Mouse (Mus musculus): Measurements from ENCODE around the gene Nr1h5.

The Nr1h5 gene

GRCm38 (mm10) chr3:102964033-102964432, at the start of gene Nr1h5:
TSS of gene Nr1h5 (minus strand) at chr3:102964133.
- DNase-seq = no peak

GRCm38 (mm10) chr3:103001595-103001994, 37.7 kb upstream of the Nr1h5 start:
- DNase-seq = no peak

GRCm38 (mm10) chr3:102997591-102997990, 33.7 kb upstream of the Nr1h5 start:
- DNase-seq = no peak

GRCm38 (mm10) chr3:102997036-102997435, 33.1 kb upstream of the Nr1h5 start:
- DNase-seq = peak; percentile 13

- peak; percentile 97 for DNase-seq
These were observed 31.8 kb upstream of the Nr1h5 start, which contains the start of gene Sike1 for GRCm38 (mm10) chr3:102995605-102996321. TSS of gene Sike1 (plus strand) at chr3:102995708.

- no peak for DNase-seq
These were observed 31.3 kb upstream of the Nr1h5 start for GRCm38 (mm10) chr3:102995233-102995604.

- DNase-seq = no peak
These were observed 29.0 kb upstream of the Nr1h5 start for GRCm38 (mm10) chr3:102992936-102993335.

GRCm38 (mm10) chr3:102991041-102991440, 27.1 kb upstream of the Nr1h5 start:
- DNase-seq = no peak

GRCm38 (mm10) chr3:102980349-102980736, 16.4 kb upstream of the Nr1h5 start:
- no peak for DNase-seq

GRCm38 (mm10) chr3:102979550-102980348, 15.8 kb upstream of the Nr1h5 start:
- no peak for DNase-seq

GRCm38 (mm10) chr3:102976906-102977305, 13.0 kb upstream of the Nr1h5 start:
- DNase-seq = no peak

GRCm38 (mm10) chr3:102970508-102970907, 6.6 kb upstream of the Nr1h5 start:
- no peak for DNase-seq

GRCm38 (mm10) chr3:102970067-102970466, 6.1 kb upstream of the Nr1h5 start:
- DNase-seq = peak; percentile 35

- DNase-seq = peak; percentile 20
These were observed 8.3 kb downstream of the Nr1h5 start for GRCm38 (mm10) chr3:102955596-102955995.

- no peak for DNase-seq
These were observed 8.8 kb downstream of the Nr1h5 start for GRCm38 (mm10) chr3:102955143-102955542.

- DNase-seq = no peak
These were observed 9.5 kb downstream of the Nr1h5 start for GRCm38 (mm10) chr3:102954476-102954875.

GRCm38 (mm10) chr3:102946861-102947260, 17.1 kb downstream of the Nr1h5 start:
- DNase-seq = peak; percentile 4

- DNase-seq = no peak
These were observed 17.6 kb downstream of the Nr1h5 start for GRCm38 (mm10) chr3:102946312-102946711.

- DNase-seq = no peak
These were observed 25.8 kb downstream of the Nr1h5 start for GRCm38 (mm10) chr3:102938100-102938499.

- no peak for DNase-seq
These were observed 28.2 kb downstream of the Nr1h5 start, which contains the start of gene Sycp1 for GRCm38 (mm10) chr3:102935451-102936354. TSS of gene Sycp1 (minus strand) at chr3:102936100.

GRCm38 (mm10) chr3:102899136-102899535, 64.8 kb downstream of the Nr1h5 start:
- no peak for DNase-seq

Measured in lung, postnatal 10 days (tissue).